Mouse (Mus musculus): ENCODE measurements at regions not wholly inside any gene's neighbourhood (a gene's known extent, or its start where the extent isn't known, plus 50 kb on each side); places are given as distances from the start of the nearest gene placed in this dataset.

DNA sequence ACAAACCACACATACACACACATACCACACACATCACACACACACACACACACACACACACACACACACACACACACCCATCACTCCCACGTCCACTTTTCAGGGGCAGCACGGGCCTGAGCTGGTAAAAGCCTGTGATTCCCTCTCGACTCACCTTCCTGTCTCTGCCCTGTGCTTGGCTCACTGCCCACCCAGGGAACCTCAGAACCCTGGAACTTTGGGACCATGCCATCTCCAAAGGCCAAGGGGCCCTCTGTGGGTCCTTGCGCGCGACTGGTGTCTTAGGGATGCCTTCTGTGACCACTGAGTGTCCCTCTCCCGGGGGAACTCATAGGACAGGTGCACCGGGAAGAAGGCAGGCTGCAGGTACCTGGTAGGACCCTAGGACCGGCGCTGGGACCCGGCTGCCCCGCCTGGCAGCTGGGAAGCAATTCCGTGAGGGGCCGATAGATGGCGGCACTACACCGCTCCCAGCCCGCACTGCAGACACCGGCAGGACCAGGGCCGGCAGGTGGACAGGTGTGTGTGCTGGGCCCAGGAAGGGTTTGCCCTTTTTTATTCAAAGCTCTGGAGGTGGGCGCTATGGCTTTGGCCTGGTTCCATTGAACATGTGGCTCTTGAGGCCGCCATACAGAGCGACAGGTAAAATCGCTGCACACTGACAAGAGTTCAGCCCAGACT lies 73.0 kb upstream of the 4931429L15Rik start:
- no peak overlapping the region for H3K27ac ChIP-seq
- H3K4me3 ChIP-seq = no peak overlapping the region
- H3K4me1 ChIP-seq = peaks cover 23% of the 10 kb centered on the region
- no peaks in the 10 kb centered on the region for H3K9me3 ChIP-seq (replicated peaks)
- H3K27me3 ChIP-seq (ENCODE audit: low read depth, poor library complexity, severe bottlenecking) = peaks cover 87% of the 10 kb centered on the region
- WGBS = 7% methylated on average over 23 of the region's 23 CpGs
- no peaks in the 10 kb centered on the region for H3K36me3 ChIP-seq
- DNase-seq (ENCODE audit: low spot score) = peak; percentile 83

- 14% methylated on average over 9 of the region's 9 CpGs for WGBS
- no peak for DNase-seq (ENCODE audit: low spot score)
- Histone ChIP-seq H3K27ac (peak overlapping the region; percentile 85), H3K36me3 (no peaks in the 10 kb centered on the region), H3K4me1 (peaks cover 23% of the 10 kb centered on the region), H3K9me3 (replicated peaks) (no peaks in the 10 kb centered on the region), H3K4me3 (peak overlapping the region; percentile 56), H3K27me3 (ENCODE audit: low read depth, poor library complexity, severe bottlenecking) (peaks cover 62% of the 10 kb centered on the region)
Observed at GRCm38 (mm10) chr9:46389741-46390140, 70.0 kb upstream of the 4931429L15Rik start.

DNA sequence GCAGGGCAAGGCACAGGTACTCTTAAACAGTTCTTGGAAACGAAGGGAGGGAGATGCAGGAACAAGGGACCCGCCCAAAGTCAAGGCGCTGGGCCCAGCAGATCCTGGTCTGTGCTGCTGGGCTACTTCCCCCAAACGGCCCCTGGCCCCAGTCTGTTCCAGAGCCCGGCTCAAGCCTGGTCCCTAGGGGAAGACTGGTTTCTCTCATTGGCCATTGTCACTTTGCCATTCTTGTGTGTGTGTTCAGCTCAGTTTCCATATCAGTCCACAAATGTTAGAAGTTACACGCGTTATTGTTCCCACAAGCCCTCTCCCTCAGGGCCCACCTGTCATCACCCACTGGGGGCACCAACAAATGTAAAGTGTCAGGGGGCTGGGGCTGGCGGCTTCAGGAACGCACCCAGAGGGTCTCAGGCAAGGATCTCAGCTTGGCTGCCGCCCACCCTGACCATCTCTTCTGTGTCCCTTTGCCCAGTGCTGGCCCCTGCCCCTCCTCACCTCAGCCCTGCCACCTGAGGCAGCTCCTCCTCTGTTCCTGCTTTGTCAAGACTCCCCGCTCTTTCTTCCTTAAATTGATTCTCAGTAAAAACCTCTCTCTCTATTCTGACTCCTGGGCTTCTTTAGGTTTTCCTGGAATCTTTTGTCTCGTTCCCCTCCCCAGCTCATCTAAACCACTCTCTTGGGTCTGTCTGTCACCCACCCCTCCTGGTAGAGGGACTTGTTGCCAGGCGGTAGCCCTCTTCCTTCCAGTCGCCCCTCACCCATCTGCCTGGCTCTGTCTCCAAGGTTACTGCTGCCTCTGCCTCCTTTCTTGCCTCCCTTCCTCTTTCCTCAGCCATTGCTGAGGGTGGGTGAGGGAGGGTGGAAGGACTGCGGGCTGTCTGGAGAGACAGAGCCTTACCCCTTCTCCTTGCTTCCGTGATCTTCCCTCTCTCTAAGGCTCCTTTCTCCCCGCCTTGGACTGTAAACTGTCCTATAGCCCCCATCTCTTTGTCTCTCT lies 69.2 kb upstream of the 4931429L15Rik start:
- 36% methylated on average over 17 of the region's 17 CpGs for WGBS
- Histone ChIP-seq H3K4me1 (peaks cover 23% of the 10 kb centered on the region), H3K27ac (peak overlapping the region; percentile 85), H3K4me3 (peak overlapping the region; percentile 56), H3K36me3 (no peaks in the 10 kb centered on the region), H3K9me3 (replicated peaks) (no peaks in the 10 kb centered on the region), H3K27me3 (ENCODE audit: low read depth, poor library complexity, severe bottlenecking) (peaks cover 54% of the 10 kb centered on the region)
- peak; percentile 52 for DNase-seq (ENCODE audit: low spot score)

GRCm38 (mm10) chr9:46386333-46386732 lies 66.5 kb upstream of the 4931429L15Rik start:
- H3K27me3 ChIP-seq (ENCODE audit: low read depth, poor library complexity, severe bottlenecking) = peaks cover 35% of the 10 kb centered on the region
- H3K36me3 ChIP-seq = no peaks in the 10 kb centered on the region
- no peak overlapping the region for H3K27ac ChIP-seq
- no peaks in the 10 kb centered on the region for H3K9me3 ChIP-seq (replicated peaks)
- H3K4me3 ChIP-seq = no peak overlapping the region
- 93% methylated on average over 3 of the region's 3 CpGs for WGBS
- peaks cover 34% of the 10 kb centered on the region for H3K4me1 ChIP-seq
- no peak for DNase-seq (ENCODE audit: low spot score)

DNA sequence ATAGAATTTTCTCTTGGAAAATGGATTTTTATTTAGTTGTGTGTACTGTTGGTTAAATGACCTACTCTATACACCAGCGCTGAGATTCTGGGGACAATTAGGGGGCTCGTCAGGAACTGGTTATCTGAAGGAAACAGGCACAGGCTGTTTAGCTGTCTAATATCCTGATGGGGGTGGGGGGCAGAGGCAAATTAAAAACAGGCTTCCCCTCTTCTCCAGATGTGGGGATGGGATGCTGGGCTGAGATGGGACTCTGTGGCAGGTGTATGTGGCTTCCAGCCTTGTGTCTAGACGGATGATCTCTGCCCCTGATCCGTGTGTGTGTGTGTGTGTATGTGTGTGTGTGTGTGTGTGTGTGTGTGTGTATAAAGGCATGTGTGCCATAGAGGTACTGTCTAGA lies 61.6 kb upstream of the 4931429L15Rik start:
- peak; percentile 64 for DNase-seq (ENCODE audit: low spot score)
- Histone ChIP-seq H3K27me3 (ENCODE audit: low read depth, poor library complexity, severe bottlenecking) (peaks cover 6% of the 10 kb centered on the region; the same call in 1 of the 2 replicates), H3K36me3 (no peaks in the 10 kb centered on the region), H3K27ac (peak overlapping the region; percentile 47), H3K4me3 (no peak overlapping the region), H3K9me3 (replicated peaks) (no peaks in the 10 kb centered on the region), H3K4me1 (peaks cover 56% of the 10 kb centered on the region)
- 23% methylated on average over 4 of the region's 4 CpGs for WGBS

GRCm38 (mm10) chr9:46379453-46379852 lies 59.7 kb upstream of the 4931429L15Rik start:
- no peak for DNase-seq (ENCODE audit: low spot score)
- Histone ChIP-seq H3K9me3 (replicated peaks) (no peaks in the 10 kb centered on the region), H3K36me3 (no peaks in the 10 kb centered on the region), H3K4me1 (peaks cover 56% of the 10 kb centered on the region), H3K27ac (peak overlapping the region; percentile 64), H3K4me3 (no peak overlapping the region), H3K27me3 (ENCODE audit: low read depth, poor library complexity, severe bottlenecking) (peaks cover 6% of the 10 kb centered on the region; the same call in 1 of the 2 replicates)
- WGBS = 78% methylated on average over 11 of the region's 11 CpGs

GRCm38 (mm10) chr9:46378339-46378738 lies 58.6 kb upstream of the 4931429L15Rik start:
- H3K27ac ChIP-seq = no peak overlapping the region
- DNase-seq (ENCODE audit: low spot score) = no peak
- peaks cover 52% of the 10 kb centered on the region for H3K4me1 ChIP-seq
- peaks cover 8% of the 10 kb centered on the region; the same call in 1 of the 2 replicates for H3K27me3 ChIP-seq (ENCODE audit: low read depth, poor library complexity, severe bottlenecking)
- no peaks in the 10 kb centered on the region for H3K9me3 ChIP-seq (replicated peaks)
- H3K4me3 ChIP-seq = no peak overlapping the region
- H3K36me3 ChIP-seq = no peaks in the 10 kb centered on the region
- WGBS = 84% methylated on average over 3 of the region's 3 CpGs
